Mouse (Mus musculus) gastrocnemius, adult 8-10 months (tissue): Measurements from ENCODE around the gene Olfr287. TPM values are rescaled to one million over a fixed set of nuclear protein-coding genes. Genes with fewer than 3 reads are reported as not detected.

Experiments used
- DNase-seq, 2 experiments: peaks; one replicate each; pipeline ENCODE4 v3.0.0; 2022; ENCODE audit warnings: low spot score in 2 of 2
- total RNA-seq, 4 experiments: library from RNA; stranded (reverse); gene quantifications; 2 replicates each; pipeline ENCODE4 v1.2.4; 2022

Olfr287 gene
- total RNA-seq, 4 experiments from 2014 or later, result not detected

GRCm38 (mm10) chr15:98168622-98169004 lies 52.2 kb downstream of the Olfr287 start:
- no peak for DNase-seq

DNA sequence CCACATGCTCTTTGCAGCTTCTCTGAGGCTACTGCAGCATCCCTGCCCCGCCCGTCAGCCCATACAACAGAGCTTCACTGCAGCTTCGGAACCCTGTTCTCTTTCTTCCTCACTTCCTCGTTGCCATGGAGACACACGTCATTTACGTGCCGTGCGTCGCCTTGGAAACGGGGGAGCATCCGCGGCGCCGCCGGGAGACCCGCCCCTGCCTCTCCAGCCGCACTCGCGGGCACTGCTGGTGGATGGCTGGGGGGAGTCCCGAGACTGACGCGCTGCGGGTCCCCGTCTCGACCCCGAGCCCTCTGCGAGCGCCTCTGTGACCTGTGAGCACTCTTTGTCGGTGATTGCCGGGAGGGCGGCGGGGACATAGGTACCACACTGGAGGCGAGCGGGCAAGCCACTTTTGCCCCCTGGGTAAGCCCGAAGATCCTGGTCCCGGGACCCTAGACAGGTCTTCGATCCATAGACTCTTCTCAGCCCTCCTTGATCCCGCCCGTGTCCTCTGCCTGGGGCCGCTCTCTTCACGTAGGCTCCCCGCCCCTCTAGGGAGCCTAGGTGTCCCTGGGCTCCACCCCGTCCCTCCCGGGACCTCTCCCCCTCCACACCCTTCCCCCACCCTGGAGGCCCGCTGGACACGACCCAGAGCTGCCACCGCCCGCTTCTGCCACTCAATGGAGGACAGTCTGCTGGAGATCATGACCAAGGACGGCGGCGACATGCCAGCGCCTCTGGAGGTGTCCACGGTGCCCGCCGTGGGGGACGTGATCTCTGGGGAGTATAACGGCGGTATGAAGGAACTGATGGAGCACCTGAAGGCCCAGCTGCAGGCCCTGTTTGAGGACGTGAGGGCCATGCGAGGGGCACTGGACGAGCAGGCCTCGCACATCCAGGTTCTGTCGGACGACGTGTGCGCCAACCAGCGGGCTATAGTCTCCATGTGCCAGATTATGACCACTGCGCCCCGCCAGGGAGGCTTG lies 52.9 kb downstream of the Olfr287 start:
- DNase-seq, result no peak

- no peak for DNase-seq
Measured at GRCm38 (mm10) chr15:98166963-98167644, 53.8 kb downstream of the Olfr287 start, which contains the start of gene Ccdc184. TSS of gene Ccdc184 (plus strand) at chr15:98167158.

DNA sequence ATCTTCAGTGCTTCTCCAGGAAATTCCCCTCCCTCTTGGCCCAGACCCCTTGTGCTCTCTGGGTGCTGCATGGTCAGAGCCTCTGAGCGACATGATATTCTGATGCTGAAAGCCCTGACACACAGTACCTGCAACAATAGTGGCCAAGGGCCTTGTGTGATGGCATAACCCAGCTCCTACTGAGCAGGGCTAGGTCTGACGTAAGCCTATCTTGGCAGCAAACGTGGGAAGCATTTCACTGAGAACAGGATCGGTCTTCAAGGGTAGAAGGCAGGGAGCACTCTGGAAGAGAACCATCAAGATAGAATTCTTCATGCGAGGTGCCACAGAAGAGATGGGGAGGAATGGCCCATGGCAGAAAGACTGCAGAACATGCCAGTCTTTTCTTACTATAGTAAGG lies 55.3 kb downstream of the Olfr287 start, which contains the start of gene Asb8:
Gene Asb8, minus strand, starts transcription at position 101 of the 400 bp plus-strand sequence.
- DNase-seq, result no peak

- DNase-seq, result no peak
Measured at GRCm38 (mm10) chr15:98162561-98162960, 58.3 kb downstream of the Olfr287 start.

- DNase-seq, result no peak
Measured at GRCm38 (mm10) chr15:98161026-98161805, 59.6 kb downstream of the Olfr287 start.

GRCm38 (mm10) chr15:98157253-98157652 lies 63.6 kb downstream of the Olfr287 start:
- DNase-seq, result no peak

Other genes starting within 250 kb of the Olfr287 start
- gene Col2a1, start 216.4 kb downstream of the Olfr287 start, total RNA-seq, result under 1 TPM; 0.19 to 0.51 (median 0.38) TPM
- 1,000 to 10,000 TPM; 2,927 to 3,255 (median 3,175) TPM for gene Pfkm, start 128.5 kb downstream of the Olfr287 start, total RNA-seq
- 1 to 10 TPM; 7.2 to 10.0 (median 8.5) TPM for gene Senp1, start 127.3 kb downstream of the Olfr287 start, total RNA-seq
- gene Asb8, start 55.4 kb downstream of the Olfr287 start, total RNA-seq, result 100 to 1,000 TPM; 123 to 141 (median 129) TPM
- gene Ccdc184, start 53.9 kb downstream of the Olfr287 start, total RNA-seq, result not detected
- gene Olfr288, start 25.5 kb downstream of the Olfr287 start, total RNA-seq, result not detected
- not detected for gene Gm44579, start 79 bp downstream of the Olfr287 start, total RNA-seq
- gene Olfr286, start 13.4 kb upstream of the Olfr287 start, total RNA-seq, result not detected
- not detected for gene H1fnt, start 36.2 kb upstream of the Olfr287 start, total RNA-seq
- gene Zfp641, start 75.1 kb upstream of the Olfr287 start, total RNA-seq, result 10 to 100 TPM in 3 of 4 experiments, 1 to 10 TPM in 1; 9.8 to 16.3 (median 13.7) TPM
- gene Olfr285, start 96.3 kb upstream of the Olfr287 start, total RNA-seq, result not detected
- not detected for gene Olfr284, start 119.9 kb upstream of the Olfr287 start, total RNA-seq
- not detected for gene Olfr283, start 159.9 kb upstream of the Olfr287 start, total RNA-seq
- gene Olfr282, start 210.2 kb upstream of the Olfr287 start, total RNA-seq, result not detected
- gene Olfr281, start 231.5 kb upstream of the Olfr287 start, total RNA-seq, result not detected
- not detected for gene OR5BS1P, start 248.8 kb upstream of the Olfr287 start, total RNA-seq